Mouse (Mus musculus): Measurements from ENCODE around the gene Tgds. TPM values are rescaled to one million over a fixed set of nuclear protein-coding genes. Genes with fewer than 3 reads are reported as not detected.
A peak's percentile ranks its signal among the peaks of the same experiment; 100 is the strongest.

Gene Tgds
- polyA plus RNA-seq, 1 experiment from 2014 or later, result 39.6 TPM

GRCm38 (mm10) chr14:118150656-118151551, 18.3 kb upstream of the Tgds start:
- 90% methylated on average over 26 of the region's 26 CpGs for WGBS
- no peaks in the 10 kb centered on the region; the same call in 1 of the 2 replicates for H3K36me3 ChIP-seq (replicated peaks; ENCODE audit: control insufficient read depth, insufficient read depth, low read depth, low read length)

GRCm38 (mm10) chr14:118148554-118148953, 16.0 kb upstream of the Tgds start:
- WGBS, result 71% methylated on average over 10 of the region's 10 CpGs

More at GRCm38 (mm10) chr14:118150656-118151551, 18.3 kb upstream of the Tgds start:
- Histone ChIP-seq H3K27me3 (ENCODE audit: control insufficient read depth, insufficient read depth, low read length) (no peaks in the 10 kb centered on the region), H3K4me2 (ENCODE audit: low read depth, low read length) (no peak overlapping the region), H3K27ac (replicated peaks; ENCODE audit: low read depth, low read length) (no peak overlapping the region), H3K9ac (replicated peaks; ENCODE audit: low read length) (no peak overlapping the region), H3K4me3 (ENCODE audit: low read depth, low read length) (no peak overlapping the region), H3K4me1 (ENCODE audit: control insufficient read depth, insufficient read depth, low read length) (no peaks in the 10 kb centered on the region), H3K9me3 (replicated peaks; ENCODE audit: control insufficient read depth, low read length) (no peaks in the 10 kb centered on the region)
- ATAC-seq (replicated peaks; ENCODE audit: insufficient number of reproducible peaks, low FRiP score, low TSS enrichment, low read depth), result no peak
- no peak for DNase-seq (ENCODE audit: low spot score)

GRCm38 (mm10) chr14:118148046-118148445, 15.5 kb upstream of the Tgds start:
- Histone ChIP-seq H3K36me3 (replicated peaks; ENCODE audit: control insufficient read depth, insufficient read depth, low read depth, low read length) (no peaks in the 10 kb centered on the region; the same call in 1 of the 2 replicates), H3K27me3 (ENCODE audit: control insufficient read depth, insufficient read depth, low read length) (no peaks in the 10 kb centered on the region), H3K4me2 (ENCODE audit: low read depth, low read length) (no peak overlapping the region), H3K27ac (replicated peaks; ENCODE audit: low read depth, low read length) (no peak overlapping the region), H3K9ac (replicated peaks; ENCODE audit: low read length) (no peak overlapping the region), H3K9me3 (replicated peaks; ENCODE audit: control insufficient read depth, low read length) (no peaks in the 10 kb centered on the region), H3K4me3 (ENCODE audit: low read depth, low read length) (no peak overlapping the region), H3K4me1 (ENCODE audit: control insufficient read depth, insufficient read depth, low read length) (no peaks in the 10 kb centered on the region)
- ATAC-seq (replicated peaks; ENCODE audit: insufficient number of reproducible peaks, low FRiP score, low TSS enrichment, low read depth) (no peak), DNase-seq (ENCODE audit: low spot score) (no peak)
- WGBS, result 93% methylated on average over 13 of the region's 13 CpGs

More at GRCm38 (mm10) chr14:118148554-118148953, 16.0 kb upstream of the Tgds start:
- no peak for ATAC-seq (replicated peaks; ENCODE audit: insufficient number of reproducible peaks, low FRiP score, low TSS enrichment, low read depth)
- Histone ChIP-seq H3K36me3 (replicated peaks; ENCODE audit: control insufficient read depth, insufficient read depth, low read depth, low read length) (no peaks in the 10 kb centered on the region; the same call in 1 of the 2 replicates), H3K9ac (replicated peaks; ENCODE audit: low read length) (no peak overlapping the region), H3K27me3 (ENCODE audit: control insufficient read depth, insufficient read depth, low read length) (no peaks in the 10 kb centered on the region), H3K27ac (replicated peaks; ENCODE audit: low read depth, low read length) (no peak overlapping the region), H3K4me1 (ENCODE audit: control insufficient read depth, insufficient read depth, low read length) (no peaks in the 10 kb centered on the region), H3K9me3 (replicated peaks; ENCODE audit: control insufficient read depth, low read length) (no peaks in the 10 kb centered on the region), H3K4me3 (ENCODE audit: low read depth, low read length) (no peak overlapping the region), H3K4me2 (ENCODE audit: low read depth, low read length) (no peak overlapping the region)
- no peak for DNase-seq (ENCODE audit: low spot score)

GRCm38 (mm10) chr14:118142283-118142682, 9.7 kb upstream of the Tgds start:
- DNase-seq (ENCODE audit: low spot score) (no peak), ATAC-seq (replicated peaks; ENCODE audit: insufficient number of reproducible peaks, low FRiP score, low TSS enrichment, low read depth) (no peak)
- no peak overlapping the region for H3K4me2 ChIP-seq (ENCODE audit: low read depth, low read length)
- H3K9ac ChIP-seq (replicated peaks; ENCODE audit: low read length), result no peak overlapping the region
- H3K4me1 ChIP-seq (ENCODE audit: control insufficient read depth, insufficient read depth, low read length), result no peaks in the 10 kb centered on the region
- WGBS, result 89% methylated on average over 5 of the region's 5 CpGs
- H3K4me3 ChIP-seq (ENCODE audit: low read depth, low read length), result no peak overlapping the region
- no peaks in the 10 kb centered on the region; the same call in 1 of the 2 replicates for H3K36me3 ChIP-seq (replicated peaks; ENCODE audit: control insufficient read depth, insufficient read depth, low read depth, low read length)
- no peak overlapping the region for H3K27ac ChIP-seq (replicated peaks; ENCODE audit: low read depth, low read length)
- no peaks in the 10 kb centered on the region for H3K9me3 ChIP-seq (replicated peaks; ENCODE audit: control insufficient read depth, low read length)
- H3K27me3 ChIP-seq (ENCODE audit: control insufficient read depth, insufficient read depth, low read length), result no peaks in the 10 kb centered on the region

GRCm38 (mm10) chr14:118137487-118137886, 4.9 kb upstream of the Tgds start:
- under 1% methylated on average over 13 of the region's 13 CpGs for WGBS
- Histone ChIP-seq H3K27ac (replicated peaks; ENCODE audit: low read depth, low read length) (no peak overlapping the region), H3K4me2 (ENCODE audit: low read depth, low read length) (peak overlapping the region; percentile 88)

GRCm38 (mm10) chr14:118136744-118137452, 4.3 kb upstream of the Tgds start, which contains the start of gene Gpr180:
Gene Gpr180, plus strand, starts transcription at chr14:118137158.
- H3K4me3 ChIP-seq (ENCODE audit: low read depth, low read length), result peak within 1 kb of the TSS; percentile 73
- H3K9ac ChIP-seq (replicated peaks; ENCODE audit: low read length), result peak within 1 kb of the TSS; percentile 88
- peak within 1 kb of the TSS; percentile 88 for H3K4me2 ChIP-seq (ENCODE audit: low read depth, low read length)
- H3K4me1 ChIP-seq (ENCODE audit: control insufficient read depth, insufficient read depth, low read length), result no peaks in the 10 kb centered on the region
- ATAC-seq (replicated peaks; ENCODE audit: insufficient number of reproducible peaks, low FRiP score, low TSS enrichment, low read depth) (peak; percentile 96), DNase-seq (ENCODE audit: low spot score) (peak; percentile 98)
- no peak within 1 kb of the TSS; the same call in 1 of the 2 replicates for H3K27ac ChIP-seq (replicated peaks; ENCODE audit: low read depth, low read length)
- H3K36me3 ChIP-seq (replicated peaks; ENCODE audit: control insufficient read depth, insufficient read depth, low read depth, low read length), result no peaks in the 10 kb centered on the region; the same call in 1 of the 2 replicates
- WGBS, result under 1% methylated on average over 76 of the region's 77 CpGs
- no peaks in the 10 kb centered on the region for H3K9me3 ChIP-seq (replicated peaks; ENCODE audit: control insufficient read depth, low read length)
- no peaks in the 10 kb centered on the region for H3K27me3 ChIP-seq (ENCODE audit: control insufficient read depth, insufficient read depth, low read length)

More at GRCm38 (mm10) chr14:118137487-118137886, 4.9 kb upstream of the Tgds start:
- Histone ChIP-seq H3K4me3 (ENCODE audit: low read depth, low read length) (peak overlapping the region; percentile 73), H3K4me1 (ENCODE audit: control insufficient read depth, insufficient read depth, low read length) (no peaks in the 10 kb centered on the region), H3K27me3 (ENCODE audit: control insufficient read depth, insufficient read depth, low read length) (no peaks in the 10 kb centered on the region), H3K9ac (replicated peaks; ENCODE audit: low read length) (peak overlapping the region; percentile 88), H3K36me3 (replicated peaks; ENCODE audit: control insufficient read depth, insufficient read depth, low read depth, low read length) (no peaks in the 10 kb centered on the region; the same call in 1 of the 2 replicates), H3K9me3 (replicated peaks; ENCODE audit: control insufficient read depth, low read length) (no peaks in the 10 kb centered on the region)
- DNase-seq (ENCODE audit: low spot score), result peak; percentile 32
- peak; percentile 24; the same call in 1 of the 2 replicates for ATAC-seq (replicated peaks; ENCODE audit: insufficient number of reproducible peaks, low FRiP score, low TSS enrichment, low read depth)

GRCm38 (mm10) chr14:118131931-118132641, 469 bp downstream of the Tgds start:
- Histone ChIP-seq H3K9me3 (replicated peaks; ENCODE audit: control insufficient read depth, low read length) (no peaks in the 10 kb centered on the region), H3K36me3 (replicated peaks; ENCODE audit: control insufficient read depth, insufficient read depth, low read depth, low read length) (no peaks in the 10 kb centered on the region), H3K9ac (replicated peaks; ENCODE audit: low read length) (peak overlapping the region; percentile 80), H3K4me2 (ENCODE audit: low read depth, low read length) (peak overlapping the region; percentile 51), H3K27ac (replicated peaks; ENCODE audit: low read depth, low read length) (0 out of 2 replicates have a peak overlapping the region, but pooled peaks have one; percentile 30), H3K27me3 (ENCODE audit: control insufficient read depth, insufficient read depth, low read length) (no peaks in the 10 kb centered on the region), H3K4me3 (ENCODE audit: low read depth, low read length) (peak overlapping the region; percentile 66), H3K4me1 (ENCODE audit: control insufficient read depth, insufficient read depth, low read length) (no peaks in the 10 kb centered on the region)
- 12% methylated on average over 21 of the region's 21 CpGs for WGBS
- 0 out of 2 replicates have a peak, but pooled peaks have one; percentile 4 for ATAC-seq (replicated peaks; ENCODE audit: insufficient number of reproducible peaks, low FRiP score, low TSS enrichment, low read depth)
- DNase-seq (ENCODE audit: low spot score), result no peak
